Mouse (Mus musculus): ENCODE results near the gene Kitl.

The Kitl gene

DNA sequence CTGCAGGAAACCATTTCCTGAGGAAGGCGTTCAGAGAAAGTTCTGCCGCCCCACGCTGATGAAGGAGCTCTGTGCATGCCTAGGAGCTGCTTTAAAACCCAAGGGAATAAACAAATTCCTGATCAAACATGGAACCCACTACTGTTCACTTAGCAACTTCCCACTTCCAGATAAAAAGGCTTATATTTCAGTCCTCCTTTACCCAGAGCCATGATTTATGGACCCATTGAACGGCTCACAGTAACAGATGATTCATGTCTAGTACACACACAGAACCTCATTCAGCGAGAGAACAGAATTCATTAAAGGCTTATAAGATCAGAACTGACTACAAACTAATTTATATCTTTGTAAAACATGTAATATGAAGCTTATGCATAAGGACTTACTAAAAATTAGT is 109.0 kb downstream of the Kitl start:
- no peak for DNase-seq (ENCODE audit: low spot score)

DNA sequence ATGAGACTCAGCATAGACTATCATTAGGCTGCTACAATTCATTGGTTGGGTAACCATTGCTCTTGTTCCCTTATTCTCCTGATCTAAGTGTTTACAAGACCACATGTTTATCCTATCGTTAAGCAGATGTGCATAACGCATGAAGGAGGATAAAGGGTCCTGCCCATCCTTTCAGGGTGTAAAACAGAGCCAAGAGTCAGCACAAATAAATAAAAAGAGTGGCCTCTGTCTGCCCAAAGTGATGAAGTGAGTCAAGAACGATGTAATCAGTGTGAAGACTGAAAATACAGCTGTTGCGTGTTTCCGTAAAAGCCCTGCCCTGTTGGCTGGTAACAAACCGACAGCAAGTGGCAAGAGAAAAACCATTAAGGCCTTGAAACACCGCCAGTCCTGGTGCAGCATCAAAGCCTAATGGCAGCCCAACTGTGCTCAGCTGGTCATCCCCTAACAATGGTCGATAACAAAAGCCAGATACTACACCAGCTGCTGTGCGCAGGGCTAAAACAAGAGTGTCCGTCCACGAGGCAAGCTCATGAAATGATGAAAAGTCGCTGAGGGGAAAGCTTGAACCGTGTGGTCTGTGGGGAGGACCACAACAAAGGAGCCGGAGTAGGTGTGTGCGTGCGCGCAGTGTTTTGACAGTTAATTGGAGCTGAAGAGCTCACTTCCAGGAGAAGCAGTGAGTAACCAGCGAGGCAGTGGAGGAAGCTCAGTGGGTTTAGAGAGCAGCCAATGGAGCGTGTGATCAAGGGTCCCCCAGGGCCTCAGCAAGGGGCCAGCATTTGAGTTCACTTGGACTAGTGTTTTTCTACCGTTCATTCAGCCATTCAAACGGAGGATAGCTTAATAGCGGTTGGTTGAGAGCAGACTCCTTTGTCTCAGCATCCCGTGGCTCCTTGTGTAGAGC is 112.7 kb downstream of the Kitl start:
- peak; percentile 55 for DNase-seq (ENCODE audit: low spot score)

DNA sequence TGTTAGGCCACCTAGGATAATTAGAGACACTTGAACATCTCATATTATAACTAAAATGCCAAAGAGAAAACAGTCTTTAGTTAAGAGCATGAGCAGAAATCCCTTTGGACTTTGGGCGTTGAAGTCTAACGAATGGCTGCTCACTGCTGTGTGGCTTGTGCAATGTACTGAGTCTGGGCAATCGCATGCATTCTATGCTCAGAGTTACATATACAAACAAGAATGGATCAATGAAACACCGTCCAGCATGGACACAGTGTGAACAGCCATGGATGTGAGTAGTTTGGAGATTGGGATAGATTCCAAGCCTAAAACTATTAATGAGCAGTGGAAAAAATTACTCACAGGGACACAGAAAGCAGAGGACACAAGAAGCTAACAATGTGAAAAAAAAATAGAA is 116.2 kb downstream of the Kitl start:
- no peak for DNase-seq (ENCODE audit: low spot score)

DNA sequence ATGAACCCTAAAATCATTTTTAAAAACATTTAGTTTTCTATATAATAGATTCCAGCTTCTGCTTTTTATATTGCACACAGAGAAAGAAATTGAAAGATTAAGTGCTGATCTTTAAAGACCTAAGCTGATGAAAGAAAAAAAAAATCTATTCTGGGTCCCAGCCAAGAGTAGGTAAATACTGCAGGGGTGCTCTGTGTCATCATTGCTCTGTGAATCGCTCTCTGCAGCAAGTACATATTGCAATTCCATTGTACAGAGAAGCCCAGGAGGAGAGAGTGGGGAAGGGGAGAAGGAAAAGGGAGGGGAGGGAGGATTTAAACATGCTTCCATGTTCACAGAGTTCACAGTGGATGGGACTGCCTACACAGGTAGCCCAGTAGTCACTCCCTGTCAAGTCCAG is 116.9 kb downstream of the Kitl start:
- DNase-seq (ENCODE audit: low spot score), result no peak

DNA sequence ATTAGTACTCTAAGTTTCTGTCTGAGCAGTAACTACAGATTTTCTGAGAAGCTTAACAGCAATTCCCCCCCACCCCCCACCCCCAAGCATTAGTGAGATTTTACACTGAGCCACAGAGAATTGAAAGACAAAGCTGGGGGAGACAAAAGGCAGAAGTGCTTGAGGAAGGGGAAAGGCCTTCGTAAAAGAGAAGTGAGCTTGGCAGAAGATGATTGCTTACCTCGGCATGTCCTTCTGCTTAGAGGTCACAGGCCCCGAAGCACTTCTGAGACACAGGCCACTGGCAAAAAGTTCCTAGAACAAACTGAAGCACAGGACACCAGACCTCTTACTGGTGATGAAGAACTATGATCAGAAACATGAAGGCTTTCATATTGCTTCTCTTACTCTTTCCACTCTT is 123.1 kb downstream of the Kitl start:
- no peak for DNase-seq (ENCODE audit: low spot score)

DNA sequence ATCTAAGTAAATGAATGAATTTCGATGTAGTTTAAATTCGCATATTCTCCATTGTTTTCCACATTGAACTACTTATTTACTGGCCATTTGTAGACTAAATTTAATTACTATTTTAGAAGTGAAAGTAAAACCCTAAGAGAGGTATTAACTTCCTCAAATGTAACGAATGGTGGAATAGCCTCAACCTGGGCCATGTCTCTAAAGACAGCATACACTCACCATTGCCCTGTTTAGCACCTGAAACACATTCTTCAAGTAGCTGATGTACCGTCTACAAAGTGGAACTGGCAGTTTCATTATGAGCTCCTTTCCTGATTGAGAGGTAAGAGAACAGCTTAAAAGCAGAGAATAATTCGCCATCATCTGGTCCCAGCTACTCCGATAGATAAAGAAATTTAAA is 132.7 kb downstream of the Kitl start:
- DNase-seq (ENCODE audit: low spot score), result no peak

Measured in embryo, embryonic 10.5 days (tissue).